Comparison of ENCODE assay signal across 10 mouse cellular contexts in the genomic region with DNA sequence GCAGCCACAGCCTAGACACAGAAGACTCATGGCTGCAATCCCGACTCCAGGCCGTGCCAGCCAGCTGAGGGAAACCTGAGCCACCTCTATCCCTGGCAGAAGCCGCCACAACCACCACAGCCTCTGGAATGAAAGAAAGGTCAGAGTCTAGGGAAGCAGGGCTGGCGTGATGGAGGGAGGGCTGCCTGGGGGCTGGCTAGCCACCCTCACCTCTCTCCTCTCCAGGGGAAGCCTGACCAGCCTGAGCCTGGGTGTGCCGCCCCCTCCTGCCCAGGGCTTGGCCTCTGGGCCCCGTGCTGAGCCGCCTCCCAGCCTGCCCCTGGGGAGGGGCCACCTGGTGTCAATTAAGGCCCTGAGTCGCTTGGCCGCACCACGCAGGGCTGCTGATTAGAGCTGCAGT. TPM values are rescaled to one million over a fixed set of nuclear protein-coding genes. Genes with fewer than 3 reads are reported as not detected.
DNase-seq lines count a peak whose midpoint lies in the region; ATAC-seq and TF ChIP-seq lines count a peak whose summit lies in the region.
"Had no signal": no experiment of that assay in that cellular context is flagged by ENCODE, and none has a peak within 500 bp of the region (broad histone marks: within the 10 kb centered on the region; RNA-seq: fewer than 3 reads in every experiment).

A gene (plus strand): TSS at position 352 of the 400 bp plus-strand sequence.

- 46% methylated on average over 10 of the region's 10 CpGs for WGBS in cerebellum, adult 2 months
- 18% methylated on average over 9 of the region's 10 CpGs for WGBS in hindbrain, embryonic 11.5 days

- no peak within 1 kb of the TSS for H3K27ac ChIP-seq in cerebellum, adult 2 months (ENCODE audit: insufficient read depth, low read length)
- 0 out of 2 replicates have a peak within 1 kb of the TSS, but pooled peaks have one; percentile 18 for H3K27ac ChIP-seq in hindbrain, embryonic 11.5 days (ENCODE audit: low read depth, low read length)

- H3K27me3 ChIP-seq in cerebellum, adult 2 months (ENCODE audit: control insufficient read depth, insufficient read depth, low read length) = no peaks in the 10 kb centered on the region
- H3K27me3 ChIP-seq in hindbrain, embryonic 11.5 days (ENCODE audit: control insufficient read depth, insufficient read depth, low read length) = no peaks in the 10 kb centered on the region
- H3K27me3 ChIP-seq: megakaryocyte, embryonic 14.5 days had no signal

- intact Hi-C loops in left cerebral cortex, postnatal 36 days (cut with DNase I) = no loop called here

- H3K4me1 ChIP-seq in cerebellum, adult 2 months (ENCODE audit: control insufficient read depth, insufficient read depth, low read length) = peaks cover 2% of the 10 kb centered on the region; the same call in 1 of the 2 replicates
- H3K4me1 ChIP-seq in hindbrain, embryonic 11.5 days (replicated peaks; ENCODE audit: control insufficient read depth, insufficient read depth, low read length) = peaks cover 2% of the 10 kb centered on the region; the same call in 1 of the 2 replicates
- H3K4me1 ChIP-seq: megakaryocyte, embryonic 14.5 days had no signal

- ATAC-seq in hindbrain, embryonic 11.5 days (ENCODE audit: low FRiP score) = no peak
- no peak for ATAC-seq in granulocyte monocyte progenitor cell, adult 5-6 weeks (replicated peaks; ENCODE audit: poor library complexity, severe bottlenecking)

- TF ChIP-seq POLR2A in cerebellum, adult 2 months (IDR thresholded peaks at IDR 0.05; ENCODE audit: borderline replicate concordance, insufficient read depth, low read length) = no peak

- no peak within 1 kb of the TSS for H3K4me2 ChIP-seq in hindbrain, embryonic 11.5 days (replicated peaks; ENCODE audit: low read depth, low read length)

- no peak within 1 kb of the TSS for H3K4me3 ChIP-seq in cerebellum, adult 2 months (replicated peaks; ENCODE audit: insufficient read depth, low read depth, low read length)
- no peak within 1 kb of the TSS for H3K4me3 ChIP-seq in hindbrain, embryonic 11.5 days (ENCODE audit: low read depth, low read length)
- H3K4me3 ChIP-seq: megakaryocyte, embryonic 14.5 days had no signal

- H3K9me3 ChIP-seq in hindbrain, embryonic 11.5 days (ENCODE audit: control insufficient read depth, low read length) = no peaks in the 10 kb centered on the region

- H3K9ac ChIP-seq in hindbrain, embryonic 11.5 days (ENCODE audit: low read depth, low read length) = no peak within 1 kb of the TSS

- TF ChIP-seq CTCF in cerebellum, adult 2 months (IDR thresholded peaks at IDR 0.05; ENCODE audit: borderline replicate concordance, insufficient read depth, low read depth, low read length) = no peak

- H3K36me3 ChIP-seq in hindbrain, embryonic 11.5 days (ENCODE audit: control insufficient read depth, insufficient read depth, low read length) = no peaks in the 10 kb centered on the region

- no peak for DNase-seq in cerebellum, adult 2 months
- DNase-seq in cerebellum, adult 11 months = no peak
- DNase-seq in embryo, embryonic 11 days = peak; percentile 62
- DNase-seq in hindbrain, embryonic 11.5 days (ENCODE audit: low spot score) = peak; percentile 46
- no peak for DNase-seq in left cerebral cortex, postnatal 36 days (ENCODE audit: low spot score in 2 of 2)
- DNase-seq in urinary bladder, postnatal 14 days (ENCODE audit: low spot score) = no peak
- DNase-seq in right cerebral cortex, postnatal 4 days = no peak
- DNase-seq: thymus, postnatal 14 days had no signal

RNA-seq across cellular contexts. Expression of the gene that starts here (rescaled TPM):
- 28.0 and 32.8 TPM in 2 replicates for polyA plus RNA-seq in cerebellum, adult 2 months (2012; rRNA removed)
- 0.69 and 0.73 TPM in 2 replicates for polyA plus RNA-seq in hindbrain, embryonic 11.5 days (2014; fragmentation: Nextera tagmentation; extraction: Ambion mirVana)
- 10 to 100 TPM; 26.0 to 31.0 TPM for total RNA-seq in left cerebral cortex, postnatal 36 days (2021)
- total RNA-seq in granulocyte monocyte progenitor cell, adult 5-6 weeks (2014; fragmentation: Nextera tagmentation) = not detected in 2 replicates
- not detected in 2 replicates for total RNA-seq in granulocyte monocyte progenitor cell, adult 5-6 weeks (2017)

Comparison
In these comparisons a context has a peak if more than half of its experiments do, and no peak if none do; other contexts are left out.
1. RNA of the gene that starts here (total RNA-seq): 26.0 to 31.0 TPM in left cerebral cortex, postnatal 36 days; not detected in granulocyte monocyte progenitor cell, adult 5-6 weeks; every median in the first group is over 10 times any median in the second.
2. RNA of the gene that starts here (polyA plus RNA-seq): 28.0 to 32.8 TPM in cerebellum, adult 2 months; 0.69 to 0.73 TPM in hindbrain, embryonic 11.5 days; every median in the first group is over 10 times any median in the second.
3. Peak in DNase-seq and H3K27ac ChIP-seq in hindbrain, embryonic 11.5 days; RNA of the gene not detected or under 1 TPM.